Mouse (Mus musculus) mature B cell (primary cell): Measurements from ENCODE around the gene Slx4ip.

Experiments
- in situ Hi-C: fragments of 300-500 bp; cut with MboI; formaldehyde crosslinking; loops from 2 replicates; pipeline ENCODE4 v1.14.3; 2019

The Slx4ip gene

GRCm38 (mm10) chr2:137064513-137064912, 173.5 kb downstream of the Slx4ip start:
- in situ Hi-C loops, result no loop called here

- in situ Hi-C loops, result no loop called here
Measured at GRCm38 (mm10) chr2:137067479-137068110, 176.6 kb downstream of the Slx4ip start.

GRCm38 (mm10) chr2:137073473-137074312, 182.7 kb downstream of the Slx4ip start:
- in situ Hi-C loops, result no loop called here

GRCm38 (mm10) chr2:137074313-137074620, 183.2 kb downstream of the Slx4ip start:
- in situ Hi-C loops, result no loop called here

GRCm38 (mm10) chr2:137078771-137079170, 187.8 kb downstream of the Slx4ip start:
- in situ Hi-C loops, result no loop called here

- in situ Hi-C loops, result no loop called here
Measured at GRCm38 (mm10) chr2:137079721-137080320, 188.8 kb downstream of the Slx4ip start.

- in situ Hi-C loops, result no loop called here
Measured at GRCm38 (mm10) chr2:137080468-137080867, 189.4 kb downstream of the Slx4ip start.

- in situ Hi-C loops, result no loop called here
Measured at GRCm38 (mm10) chr2:137081001-137081400, 190.0 kb downstream of the Slx4ip start.

GRCm38 (mm10) chr2:137082896-137083620, 192.0 kb downstream of the Slx4ip start:
- in situ Hi-C loops, result no loop called here

GRCm38 (mm10) chr2:137085257-137085656, 194.2 kb downstream of the Slx4ip start:
- in situ Hi-C loops, result no loop called here

GRCm38 (mm10) chr2:137086621-137087395, 195.8 kb downstream of the Slx4ip start:
- in situ Hi-C loops, result no loop called here

GRCm38 (mm10) chr2:137087705-137088104, 196.7 kb downstream of the Slx4ip start:
- in situ Hi-C loops, result no loop called here

GRCm38 (mm10) chr2:137091766-137092522, 200.9 kb downstream of the Slx4ip start:
- in situ Hi-C loops, result no loop called here

GRCm38 (mm10) chr2:137092523-137093297, 201.7 kb downstream of the Slx4ip start:
- in situ Hi-C loops, result no loop called here

GRCm38 (mm10) chr2:137093298-137093630, 202.2 kb downstream of the Slx4ip start:
- in situ Hi-C loops, result no loop called here

GRCm38 (mm10) chr2:137094301-137094700, 203.3 kb downstream of the Slx4ip start:
- in situ Hi-C loops, result no loop called here

GRCm38 (mm10) chr2:137096981-137097460, 206.0 kb downstream of the Slx4ip start:
- in situ Hi-C loops, result no loop called here

GRCm38 (mm10) chr2:137098269-137099035, 207.4 kb downstream of the Slx4ip start:
- in situ Hi-C loops, result no loop called here

GRCm38 (mm10) chr2:137099211-137099734, 208.3 kb downstream of the Slx4ip start:
- in situ Hi-C loops, result no loop called here
